Mouse (Mus musculus): Measurements from ENCODE around the gene Psmb1.
A peak's percentile ranks its signal among the peaks of the same experiment; 100 is the strongest.
"Not testable (repeated sequence)": the region's sequence is repeated elsewhere in the genome, so short reads cannot be mapped to it uniquely, and the experiment has no call there.

Psmb1 gene

GRCm38 (mm10) chr17:15499656-15500394 lies at the start of gene Psmb1, which contains the start of gene Tbp:
Gene Psmb1, minus strand, starts transcription at chr17:15499751.
Gene Tbp, plus strand, starts transcription at chr17:15499888.
- DNase-seq, result peak; percentile 97 to 98

GRCm38 (mm10) chr17:15546440-15546839 lies 46.9 kb upstream of the Psmb1 start:
- no peak for DNase-seq

DNA sequence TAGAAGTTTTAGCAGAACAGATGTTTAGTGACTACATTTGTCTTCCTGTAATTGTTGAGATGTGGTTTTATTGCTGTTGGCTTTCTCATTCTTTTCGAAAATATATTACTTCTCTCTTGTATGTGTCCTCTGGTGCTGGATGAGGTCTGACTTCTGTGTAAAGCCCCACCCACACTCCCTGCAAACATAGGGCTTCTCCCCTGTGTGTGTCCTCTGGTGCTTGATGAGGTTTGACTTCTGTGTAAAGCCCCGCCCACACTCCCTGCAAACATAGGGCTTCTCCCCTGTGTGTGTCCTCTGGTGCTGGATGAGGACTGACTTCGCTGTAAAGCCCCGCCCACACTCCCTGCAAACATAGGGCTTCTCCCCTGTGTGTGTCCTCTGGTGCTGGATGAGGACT lies 44.3 kb upstream of the Psmb1 start:
- not testable (repeated sequence) for DNase-seq

DNA sequence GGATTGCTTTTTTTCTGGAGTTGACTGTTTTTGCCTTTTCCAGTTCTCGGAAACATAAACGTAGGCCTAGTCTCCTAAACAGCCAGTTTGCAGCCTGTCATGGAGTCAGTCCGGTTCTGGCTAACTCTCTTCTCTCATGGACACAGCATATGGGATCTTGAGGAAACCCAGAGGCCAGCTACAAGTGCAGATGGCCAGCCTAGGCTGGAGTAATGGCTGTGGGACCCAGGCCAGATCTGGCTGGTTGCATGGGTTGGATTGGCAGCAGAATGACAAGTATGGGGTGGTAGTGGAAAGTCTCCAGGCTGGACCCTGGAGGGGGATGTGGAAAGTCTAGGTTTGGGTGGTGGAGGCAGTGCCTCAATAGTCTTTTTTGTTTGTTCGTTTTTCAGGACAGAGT lies 40.8 kb upstream of the Psmb1 start:
- no peak for DNase-seq

DNA sequence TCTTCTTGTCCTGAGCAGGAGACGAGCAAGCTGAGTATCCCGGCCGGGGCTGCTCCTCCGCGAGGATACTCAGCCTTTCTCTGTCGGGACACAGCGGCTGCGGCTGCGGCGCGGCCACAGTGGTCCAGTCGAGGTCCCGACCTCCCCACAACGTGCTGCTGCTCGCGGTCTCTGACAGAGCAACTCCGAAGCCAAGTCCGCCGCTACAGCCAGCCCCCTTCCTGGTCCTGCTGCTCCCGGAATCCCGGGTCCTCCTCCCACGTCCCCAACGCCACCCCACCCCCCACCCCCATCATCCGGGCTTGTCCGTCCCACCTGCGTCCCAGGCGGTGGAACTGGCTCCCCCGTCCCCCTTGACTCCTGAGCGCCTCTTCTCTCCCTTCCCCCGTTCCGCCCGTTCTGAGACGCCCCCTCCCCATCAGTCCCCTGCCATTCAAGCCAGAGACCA lies 36.9 kb upstream of the Psmb1 start:
- DNase-seq, result peak in 1 of 2 experiments; percentile 26

- DNase-seq, result no peak
Observed at GRCm38 (mm10) chr17:15535943-15536342, 36.4 kb upstream of the Psmb1 start.

- peak; percentile 26 to 28 for DNase-seq
Observed at GRCm38 (mm10) chr17:15535162-15535800, 35.7 kb upstream of the Psmb1 start.

- peak; percentile 34 to 45 for DNase-seq
Observed at GRCm38 (mm10) chr17:15530141-15530540, 30.6 kb upstream of the Psmb1 start.

DNA sequence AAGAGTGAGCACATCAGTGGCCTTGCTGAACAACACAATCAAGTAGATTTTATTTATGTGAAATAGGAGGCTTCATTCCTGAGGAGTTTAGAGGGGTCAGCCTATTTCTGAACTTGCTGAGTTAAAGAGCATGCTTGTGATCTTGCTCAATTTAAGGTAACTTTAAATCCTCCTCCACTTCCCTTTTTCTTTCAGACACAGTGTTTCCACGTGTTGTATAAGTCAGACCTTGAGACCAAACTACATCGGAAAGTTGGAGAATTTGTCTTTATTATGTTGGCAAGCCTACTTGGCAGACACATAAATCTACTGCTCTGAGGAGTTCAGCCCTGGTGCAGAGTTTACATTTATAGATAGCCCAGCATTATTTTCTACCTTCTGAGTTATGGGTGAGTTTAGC lies 29.3 kb upstream of the Psmb1 start:
- no peak for DNase-seq

- no peak for DNase-seq
Observed at GRCm38 (mm10) chr17:15527811-15528136, 28.2 kb upstream of the Psmb1 start.

DNA sequence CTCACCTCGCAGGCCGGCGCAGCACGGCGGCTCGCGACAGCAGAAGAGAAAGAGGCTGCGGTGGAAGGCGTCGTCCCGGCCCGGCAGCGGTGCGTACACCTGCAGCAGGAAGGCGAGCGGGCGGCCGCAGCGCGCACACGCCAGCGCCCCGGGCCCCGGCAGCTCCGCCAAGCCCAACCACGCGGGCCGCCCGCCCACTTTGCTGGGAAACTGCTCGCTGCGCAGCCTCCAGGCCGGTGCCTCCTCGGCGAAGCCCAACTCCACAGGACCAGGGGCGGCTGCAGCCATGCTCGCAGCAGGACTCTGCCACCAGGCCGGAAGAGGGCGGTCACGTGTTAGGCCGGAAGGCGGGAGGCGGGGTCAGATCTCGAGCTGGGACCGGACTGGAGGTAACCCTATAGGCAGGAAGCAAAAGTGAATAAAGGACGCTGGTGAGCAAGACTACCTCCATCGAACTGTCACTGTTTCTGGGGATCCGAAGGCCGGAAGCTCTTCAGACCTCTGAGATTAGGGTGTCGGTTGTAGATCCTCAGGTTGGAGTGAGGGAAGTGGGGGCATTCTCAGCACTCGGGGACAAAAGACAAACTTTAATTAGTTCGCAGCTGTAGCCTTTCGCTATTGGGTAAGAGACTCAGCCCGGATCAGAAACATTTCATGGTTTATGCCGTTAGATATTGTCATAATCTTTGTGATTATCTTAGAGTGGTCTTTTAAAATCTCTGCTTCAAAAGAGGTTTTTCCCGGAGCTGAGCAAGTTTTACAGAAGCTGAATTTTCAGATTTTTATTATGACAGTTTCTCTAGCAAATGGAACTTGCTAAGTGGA lies 27.6 kb upstream of the Psmb1 start, which contains the start of gene Pdcd2:
Gene Pdcd2 (minus strand): TSS at position 316 of the 825 bp plus-strand sequence.
- peak; percentile 95 to 96 for DNase-seq

DNA sequence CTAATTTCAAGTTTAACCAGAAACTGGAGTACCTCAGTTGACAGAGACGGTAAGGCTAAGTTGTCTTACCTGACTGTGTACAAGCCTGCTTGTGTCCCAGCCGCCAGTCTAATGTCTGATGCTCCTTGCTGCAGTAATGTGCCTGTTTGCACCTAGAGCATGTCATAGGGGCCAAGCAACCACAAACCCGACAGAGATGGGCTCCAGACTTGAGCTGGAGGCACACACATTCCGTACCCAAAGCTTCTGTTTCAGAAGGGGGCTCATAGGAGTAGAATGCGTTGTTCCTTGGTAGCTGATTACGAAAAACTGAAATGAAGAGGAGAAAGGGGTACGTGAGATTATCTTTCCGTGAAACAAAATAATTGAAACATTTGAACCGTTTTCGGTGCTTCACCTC lies 26.8 kb upstream of the Psmb1 start:
- DNase-seq, result peak in 1 of 2 experiments; percentile 15

DNA sequence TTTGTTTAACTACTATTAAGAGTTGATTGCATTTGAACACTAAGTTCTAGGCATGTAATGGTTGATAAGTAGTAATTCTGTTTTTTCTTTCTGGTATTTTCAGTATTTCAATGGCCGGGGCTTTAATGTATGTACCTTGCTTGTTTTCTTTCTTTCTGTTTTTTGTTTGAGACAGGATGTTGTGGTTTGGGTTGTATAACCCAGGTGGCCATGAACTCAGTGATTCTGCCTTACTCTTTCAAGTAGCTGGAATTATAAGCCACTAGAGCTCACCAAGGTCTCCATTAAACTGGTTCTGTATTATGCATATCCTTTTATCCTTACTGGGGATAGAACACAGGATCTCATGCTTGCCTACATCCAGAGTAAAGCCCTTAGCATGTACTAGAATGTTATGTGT lies 19.2 kb upstream of the Psmb1 start:
- no peak for DNase-seq

DNA sequence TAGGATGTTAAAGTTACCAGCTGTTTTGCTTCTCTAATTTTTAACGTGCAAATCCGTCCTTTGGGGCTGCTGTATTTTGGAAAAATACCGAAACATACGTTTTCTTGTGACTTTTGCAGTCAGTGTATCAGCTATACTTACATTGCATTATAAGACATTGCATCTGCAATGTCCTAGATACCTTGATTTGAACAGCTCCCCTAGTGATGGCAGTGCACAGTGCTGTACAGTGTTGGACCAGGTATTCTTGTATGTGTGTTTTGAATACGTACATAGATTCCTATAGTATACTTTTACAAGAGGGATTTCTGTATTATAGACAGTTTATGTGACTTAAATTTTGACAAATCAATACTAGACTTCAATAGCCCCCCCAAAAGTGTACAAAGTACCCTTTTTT lies 18.6 kb upstream of the Psmb1 start:
- no peak for DNase-seq

DNA sequence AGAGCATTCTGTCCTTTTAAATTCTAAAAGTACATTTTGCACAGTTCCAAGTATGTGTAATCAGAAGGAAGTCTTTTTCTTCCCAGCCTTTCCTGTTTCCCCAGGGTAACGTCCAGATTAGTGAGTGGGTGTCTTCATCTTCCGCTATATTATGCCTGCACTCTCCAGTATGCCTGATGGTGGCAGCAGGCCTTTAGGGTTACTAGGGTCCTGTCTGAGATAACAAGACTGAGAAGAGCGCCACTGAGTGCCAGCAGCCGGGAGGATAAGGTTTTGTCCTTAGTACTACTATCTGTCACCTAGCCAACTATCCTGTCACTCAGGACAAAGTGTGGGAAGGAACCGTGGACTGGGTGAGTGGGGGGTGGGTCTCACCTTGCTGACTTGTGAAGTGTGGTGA lies 18.2 kb upstream of the Psmb1 start:
- DNase-seq, result no peak

GRCm38 (mm10) chr17:15510694-15511093 lies 11.1 kb upstream of the Psmb1 start:
- no peak for DNase-seq

DNA sequence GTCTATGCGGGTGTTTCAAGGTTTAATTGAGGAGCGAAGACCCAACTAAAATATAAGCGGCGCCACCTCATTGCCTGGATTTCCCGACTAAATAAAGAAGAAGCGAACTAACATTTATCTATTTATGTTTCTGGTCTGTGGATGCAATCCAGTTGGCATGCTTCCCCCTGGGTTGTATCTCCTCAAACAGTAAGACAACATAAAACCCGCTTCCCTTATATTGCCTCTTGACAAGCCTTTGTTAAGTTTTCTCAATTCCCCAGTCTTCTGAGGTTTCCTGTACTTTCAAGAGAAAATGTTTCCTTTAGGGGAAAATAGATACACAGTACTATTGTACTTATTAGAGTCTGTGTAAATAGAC lies 818 bp downstream of the Psmb1 start:
- DNase-seq, result no peak

DNA sequence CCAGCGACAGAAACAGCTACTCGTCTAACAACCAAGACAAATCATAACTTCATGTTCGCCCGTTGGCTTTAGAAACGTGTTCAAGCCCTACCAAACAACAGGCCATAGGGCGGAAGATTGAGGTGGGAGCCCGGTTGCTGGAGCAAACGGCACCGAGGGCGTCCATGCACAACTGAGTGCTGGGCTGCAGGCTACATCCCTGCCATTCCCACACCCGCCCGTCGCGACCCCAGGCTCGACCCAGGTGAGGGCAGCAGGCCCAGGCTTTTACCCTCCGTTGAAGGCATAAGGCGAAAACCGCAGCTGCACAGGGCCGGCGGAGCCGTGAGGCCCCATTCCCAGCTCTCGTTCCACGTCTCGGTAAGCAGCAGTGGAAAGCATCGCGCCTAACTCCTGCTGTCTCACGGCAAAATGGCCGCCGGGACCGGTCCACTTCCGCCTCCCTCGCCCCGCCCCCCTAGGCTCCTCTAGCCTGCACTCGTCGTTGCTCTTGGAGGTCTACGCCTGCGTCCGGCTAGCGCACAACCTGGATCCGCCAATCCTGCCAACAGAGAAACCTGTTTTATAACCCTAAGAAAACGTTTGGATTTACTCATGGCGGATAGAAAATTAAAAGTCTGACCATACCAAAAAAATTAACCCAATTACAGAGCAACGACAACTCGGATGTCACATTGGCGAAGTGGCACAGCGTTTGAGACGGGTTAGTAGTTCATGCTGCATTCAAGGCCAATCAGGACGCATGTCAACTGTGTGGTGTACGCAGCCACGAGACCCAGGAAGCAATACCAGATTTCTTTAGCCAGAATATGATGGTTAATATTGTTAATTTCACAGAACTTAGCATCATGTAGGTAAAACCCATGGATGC lies 1.4 kb downstream of the Psmb1 start:
- peak; percentile 94 to 95 for DNase-seq

DNA sequence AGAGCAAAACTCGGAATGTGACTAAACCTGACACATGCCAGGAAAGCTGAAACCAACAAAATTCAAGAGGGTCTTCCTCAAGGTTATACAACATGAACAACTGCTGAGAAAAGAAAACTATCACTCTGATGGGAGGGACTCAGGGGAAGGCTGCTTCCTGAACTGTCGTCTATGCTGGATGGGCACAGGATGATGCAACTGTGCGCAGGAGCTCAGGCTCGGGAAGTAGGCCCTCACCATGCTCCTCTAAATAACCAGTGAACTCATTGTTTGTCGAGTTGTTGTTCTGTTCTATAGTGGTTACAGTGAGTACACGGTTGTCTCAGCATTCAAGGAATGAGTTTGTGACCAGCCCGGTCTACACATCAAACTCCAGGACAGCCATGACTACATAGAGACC lies 9.0 kb downstream of the Psmb1 start:
- no peak for DNase-seq

DNA sequence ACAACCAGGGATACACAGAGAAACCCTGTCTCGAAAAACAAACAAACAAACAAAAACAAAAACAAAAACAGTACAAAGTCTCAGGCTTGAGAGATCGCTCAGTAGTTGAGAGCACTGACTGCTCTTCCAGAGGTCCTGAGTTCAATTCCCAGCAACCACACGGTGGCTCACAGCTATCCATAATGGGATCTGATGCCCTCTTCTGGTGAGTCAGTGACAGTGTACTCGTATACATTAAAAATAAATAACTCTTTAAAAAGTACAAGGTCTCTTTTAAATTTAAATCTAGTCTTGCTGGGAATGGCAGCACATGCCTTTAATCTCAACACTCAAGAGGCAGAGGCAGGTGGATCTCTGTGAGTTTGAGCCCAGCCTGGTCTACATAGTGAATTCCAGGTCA lies 26.9 kb downstream of the Psmb1 start:
- DNase-seq, result no peak

GRCm38 (mm10) chr17:15467669-15468068 lies 31.9 kb downstream of the Psmb1 start:
- peak; percentile 31 to 68 for DNase-seq

DNA sequence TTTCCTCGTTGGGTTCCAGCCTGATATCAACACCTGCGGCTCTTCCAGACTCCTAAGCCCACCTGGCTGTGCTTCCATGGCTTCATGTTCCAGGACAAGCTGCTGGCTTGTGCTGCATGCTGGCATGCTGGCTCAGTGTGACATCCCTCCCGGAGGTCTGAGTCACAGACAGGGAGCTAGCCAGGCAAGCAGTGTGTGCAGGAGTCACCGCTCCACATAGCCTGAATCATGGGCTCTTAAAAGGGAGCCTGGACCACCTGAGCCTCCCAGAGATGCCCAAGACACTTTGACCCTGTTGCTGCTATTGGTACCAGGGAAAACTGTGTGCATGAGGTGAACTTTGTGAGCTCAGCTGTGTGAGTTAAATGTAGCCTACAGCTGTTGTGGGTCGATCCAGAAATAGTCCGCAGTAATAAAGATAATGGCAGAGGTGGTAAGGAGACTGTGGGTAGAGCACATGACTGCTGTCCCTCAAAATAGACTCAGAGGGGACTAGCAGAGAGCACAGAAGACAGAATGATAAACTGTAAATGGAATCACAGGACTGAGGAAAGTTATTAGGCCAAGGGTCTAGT lies 37.5 kb downstream of the Psmb1 start:
- DNase-seq, result no peak

All from cerebellum, adult 18-20 months (tissue).